Mouse (Mus musculus): ENCODE data around the gene Kcnj4.

- TF ChIP-seq CTCF (IDR thresholded peaks at IDR 0.05; ENCODE audit: extremely low read depth, insufficient read depth, low read length) (no peak), POLR2A (IDR thresholded peaks at IDR 0.05; ENCODE audit: extremely low read depth, insufficient read depth, low read length) (no peak)
Measured at GRCm38 (mm10) chr15:79545496-79545895, 40.5 kb upstream of the Kcnj4 start.
